Mouse (Mus musculus) layer of hippocampus, postnatal 25 days (tissue): ENCODE results near the gene Gca. TPM values are rescaled to one million over a fixed set of nuclear protein-coding genes. Genes with fewer than 3 reads are reported as not detected.
"Not testable (repeated sequence)": the region's sequence is repeated elsewhere in the genome, so short reads cannot be mapped to it uniquely, and the experiment has no call there.

Source experiments
- DNase-seq, 2 experiments: peaks; one replicate each; pipeline ENCODE4 v3.0.0; 2022; ENCODE audit warnings: mixed read lengths in 2 of 2, low spot score in 1 of 2; ENCODE audit errors: extremely low spot score in 1 of 2
- total RNA-seq, 2 experiments: library from RNA; stranded (reverse); gene quantifications; 2 replicates each; pipeline ENCODE4 v1.2.3; 2021

The Gca gene
- total RNA-seq, 2 experiments from 2014 or later: 8.3 to 12.0 TPM

GRCm38 (mm10) chr2:62665536-62665935 is 1.5 kb downstream of the Gca start:
- DNase-seq: no peak

GRCm38 (mm10) chr2:62669848-62670247 is 5.8 kb downstream of the Gca start:
- no peak for DNase-seq

GRCm38 (mm10) chr2:62670301-62670700 is 6.2 kb downstream of the Gca start:
- no peak for DNase-seq

GRCm38 (mm10) chr2:62670767-62671166 is 6.7 kb downstream of the Gca start:
- DNase-seq: no peak

- no peak for DNase-seq
Measured at GRCm38 (mm10) chr2:62672788-62673187, 8.7 kb downstream of the Gca start.

GRCm38 (mm10) chr2:62681667-62682066 is 17.6 kb downstream of the Gca start:
- no peak for DNase-seq

GRCm38 (mm10) chr2:62684989-62685595 is 21.0 kb downstream of the Gca start:
- DNase-seq: no peak

GRCm38 (mm10) chr2:62685934-62686333 is 21.8 kb downstream of the Gca start:
- no peak for DNase-seq

GRCm38 (mm10) chr2:62706313-62706712 is 42.2 kb downstream of the Gca start:
- no peak for DNase-seq

GRCm38 (mm10) chr2:62709633-62710032 is 45.5 kb downstream of the Gca start:
- no peak for DNase-seq

GRCm38 (mm10) chr2:62714362-62714761 is 50.3 kb downstream of the Gca start:
- DNase-seq: not testable (repeated sequence)

- no peak for DNase-seq
Measured at GRCm38 (mm10) chr2:62715260-62715659, 51.2 kb downstream of the Gca start.

- DNase-seq: no peak
Measured at GRCm38 (mm10) chr2:62717270-62717669, 53.2 kb downstream of the Gca start.

GRCm38 (mm10) chr2:62718411-62718810 is 54.3 kb downstream of the Gca start:
- no peak for DNase-seq

GRCm38 (mm10) chr2:62725946-62726345 is 61.9 kb downstream of the Gca start:
- no peak for DNase-seq

- no peak for DNase-seq
Measured at GRCm38 (mm10) chr2:62727732-62728131, 63.6 kb downstream of the Gca start.

- DNase-seq: no peak
Measured at GRCm38 (mm10) chr2:62730671-62731070, 66.6 kb downstream of the Gca start.

GRCm38 (mm10) chr2:62743098-62743497 is 79.0 kb downstream of the Gca start:
- no peak for DNase-seq

Other genes with a start within 250 kb of the Gca start
- not detected for gene Gcg, start 180.6 kb upstream of the Gca start, total RNA-seq
- under 1 TPM; 0.70 to 0.96 TPM for gene Fap, start 90.2 kb upstream of the Gca start, total RNA-seq
- gene Ifih1, start 18.0 kb upstream of the Gca start, total RNA-seq: 1 to 10 TPM; 1.2 to 2.1 TPM